In the genomic region with DNA sequence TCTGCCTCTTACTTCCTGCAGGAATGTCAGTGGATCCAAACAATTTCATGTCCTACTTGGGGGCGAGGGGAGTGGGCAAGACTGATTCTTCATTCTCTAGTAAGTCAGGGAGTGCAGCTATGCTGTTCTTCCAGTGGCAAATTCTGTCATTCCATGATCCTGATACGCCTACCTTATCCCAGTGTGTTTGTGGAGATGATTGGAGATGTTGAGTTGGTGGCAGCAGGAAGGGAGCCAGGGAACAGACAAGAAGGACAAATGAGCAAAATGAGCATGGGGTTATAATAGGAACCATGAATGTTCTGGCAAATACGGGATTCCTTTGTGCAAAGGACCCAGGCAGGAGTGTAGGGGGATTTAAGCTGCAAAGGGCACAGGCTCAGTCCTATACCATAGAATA, we compare ENCODE assay signal across 17 mouse cellular contexts.
DNase-seq lines count a peak whose midpoint lies in the region; ATAC-seq and TF ChIP-seq lines count a peak whose summit lies in the region.
"Had no signal": no experiment of that assay in that cellular context is flagged by ENCODE, and none has a peak within 500 bp of the region (broad histone marks: within the 10 kb centered on the region; RNA-seq: fewer than 3 reads in every experiment).

No protein-coding gene starts in this region.

- ATAC-seq in frontal cortex, adult (ENCODE audit: low TSS enrichment): peak; percentile 79
- ATAC-seq: activated CD4-positive, CD25-positive, alpha-beta regulatory T cell, adult 4 months; CD4-positive, CD25-positive, alpha-beta regulatory T cell, adult 4 months had no signal

- peak overlapping the region; percentile 46; the same call in 1 of the 2 replicates for H3K27ac ChIP-seq in layer of hippocampus, adult 2 months

- no peak for TF ChIP-seq CTCF in layer of hippocampus, adult 2 months (conservative IDR thresholded peaks at IDR 0.05)

- H3K4me3 ChIP-seq in layer of hippocampus, adult 2 months: no peak overlapping the region

- no peak for DNase-seq in frontal cortex, postnatal 10 days (ENCODE audit: low spot score in 2 of 2)
- DNase-seq in layer of hippocampus, adult 2 months (ENCODE audit: low spot score in 2 of 2): no peak
- DNase-seq in layer of hippocampus, postnatal 25 days (ENCODE audit: extremely low spot score in 1 of 2, low spot score in 1 of 2): no peak
- peak; percentile 40 for DNase-seq in layer of hippocampus, adult 9-11 months
- no peak for DNase-seq in layer of hippocampus, postnatal 10 days (ENCODE audit: low spot score in 2 of 2)
- DNase-seq in brain, adult 2 months (ENCODE audit: low read depth, low spot score): peak; percentile 65
- DNase-seq in left cerebral cortex, postnatal 14 days (ENCODE audit: low spot score in 2 of 2): no peak
- DNase-seq: adrenal gland, postnatal 10 days; adrenal gland, postnatal 14 days; adrenal gland, postnatal 25 days; B cell, adult 2 months; cerebellum, adult 11 months; cerebellum, adult 11-12 months; cerebellum, adult 18-20 months had no signal

- intact Hi-C loops in left cerebral cortex, postnatal 14 days (cut with DNase I): no loop called here

Comparison
In these comparisons a context has a peak if more than half of its experiments do, and no peak if none do; other contexts are left out.
1. DNase-seq: peak in layer of hippocampus, adult 9-11 months (single experiment) and brain, adult 2 months (single experiment); none in frontal cortex, postnatal 10 days (0 of 2), layer of hippocampus, adult 2 months (0 of 2), layer of hippocampus, postnatal 25 days (0 of 2), layer of hippocampus, postnatal 10 days (0 of 2) and left cerebral cortex, postnatal 14 days (0 of 2).